Mouse (Mus musculus): ENCODE data around the gene Trim42. TPM values are rescaled to one million over a fixed set of nuclear protein-coding genes. Genes with fewer than 3 reads are reported as not detected.
A peak's percentile ranks its signal among the peaks of the same experiment; 100 is the strongest.

Gene Trim42
- total and polyA plus RNA-seq, 2 experiments from 2014 or later, result 0.05 TPM; not detected in 1

DNA sequence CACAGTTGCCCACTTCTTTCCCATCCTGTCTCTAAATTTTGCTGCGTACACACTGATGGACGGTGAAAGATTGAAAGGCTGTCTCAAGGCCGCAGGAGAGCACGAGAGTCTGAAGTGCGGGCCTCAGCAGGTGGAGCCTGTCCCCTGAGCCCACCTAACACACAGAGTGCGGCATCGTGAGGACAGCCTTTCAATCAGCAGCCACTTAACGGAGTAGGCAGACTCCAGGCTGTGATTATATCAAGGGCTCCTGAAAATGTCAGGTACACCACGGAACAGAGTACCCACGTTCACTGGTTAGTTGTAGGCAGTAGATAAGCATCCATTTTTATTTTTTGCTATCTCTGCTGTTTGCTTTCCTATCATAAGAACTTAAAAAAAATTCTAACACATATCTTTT is 47.6 kb downstream of the Trim42 start:
- Histone ChIP-seq H3K27ac (ENCODE audit: low read depth, low read length) (no peak overlapping the region), H3K9me3 (ENCODE audit: low read length) (no peaks in the 10 kb centered on the region), H3K36me3 (ENCODE audit: insufficient read depth) (no peaks in the 10 kb centered on the region), H3K4me2 (ENCODE audit: low read depth) (no peak overlapping the region), H3K9ac (no peak overlapping the region), H3K27me3 (ENCODE audit: insufficient read depth, low read length) (no peaks in the 10 kb centered on the region), H3K4me1 (ENCODE audit: insufficient read depth) (no peaks in the 10 kb centered on the region), H3K4me3 (ENCODE audit: low read depth, low read length) (no peak overlapping the region)
- WGBS, result 73% methylated on average over 10 of the region's 10 CpGs
- DNase-seq (no peak), ATAC-seq (no peak)
- TF ChIP-seq CTCF (IDR thresholded peaks at IDR 0.05; ENCODE audit: low read depth), result no peak

DNA sequence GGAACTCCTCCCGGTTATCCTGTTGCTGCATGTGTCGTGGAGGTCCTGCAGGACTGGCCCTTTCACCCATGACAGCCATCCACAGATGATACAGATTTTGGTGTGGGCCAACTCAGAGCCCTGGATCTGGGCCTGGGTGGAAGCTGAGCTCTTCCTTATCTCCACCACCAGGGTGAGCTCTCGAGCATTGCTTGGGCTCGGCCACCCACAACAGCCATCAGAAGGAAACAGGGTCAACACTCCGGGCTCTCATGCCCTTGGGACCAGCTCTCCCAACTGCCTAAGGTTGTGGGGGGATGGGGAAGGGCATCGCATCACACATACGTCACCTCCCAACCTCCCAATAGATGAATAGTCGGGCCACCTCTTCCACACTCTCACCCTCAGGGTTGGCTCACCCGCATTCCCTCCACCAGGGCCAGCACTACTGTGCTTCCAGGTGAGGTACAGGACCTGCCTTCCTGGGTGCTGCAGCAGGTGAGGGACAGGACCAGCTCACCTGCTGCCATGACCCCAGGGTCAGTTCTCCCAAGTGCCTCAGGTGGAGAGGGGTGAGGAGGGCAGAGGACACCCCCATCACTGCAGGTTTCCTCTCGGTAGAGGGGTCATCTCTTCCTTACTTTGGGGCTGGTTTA is 54.2 kb downstream of the Trim42 start:
- no peak for DNase-seq
- H3K9ac ChIP-seq, result no peak overlapping the region
- 73% methylated on average over 10 of the region's 10 CpGs for WGBS
- H3K27me3 ChIP-seq (ENCODE audit: insufficient read depth, low read length), result no peaks in the 10 kb centered on the region
- no peaks in the 10 kb centered on the region for H3K4me1 ChIP-seq (ENCODE audit: insufficient read depth)
- TF ChIP-seq CTCF (IDR thresholded peaks at IDR 0.05; ENCODE audit: low read depth), result peak; percentile 42
- H3K4me3 ChIP-seq (ENCODE audit: low read depth, low read length), result no peak overlapping the region
- no peak overlapping the region for H3K4me2 ChIP-seq (ENCODE audit: low read depth)
- no peaks in the 10 kb centered on the region for H3K9me3 ChIP-seq (ENCODE audit: low read length)
- no peak overlapping the region for H3K27ac ChIP-seq (ENCODE audit: low read depth, low read length)
- H3K36me3 ChIP-seq (ENCODE audit: insufficient read depth), result no peaks in the 10 kb centered on the region
- no peak for ATAC-seq

DNA sequence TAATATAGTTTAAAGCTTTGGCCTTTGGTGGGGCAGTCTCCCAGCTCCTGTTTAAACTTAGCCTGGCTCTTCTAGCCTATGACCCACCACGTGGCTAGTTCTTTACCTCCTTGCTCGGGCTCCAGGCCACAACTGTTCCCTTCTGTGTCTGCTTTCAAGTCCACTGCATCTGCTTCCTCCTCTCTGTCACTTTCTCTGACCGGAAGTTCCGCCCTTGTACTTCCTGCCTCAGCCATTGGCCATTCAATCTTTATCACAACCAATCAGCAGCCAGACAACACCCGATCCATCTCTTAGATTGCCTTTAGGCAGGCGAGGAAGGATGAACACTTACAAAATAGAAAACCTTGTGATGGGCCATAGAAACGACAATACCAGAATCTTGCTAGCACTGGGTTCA is 58.1 kb downstream of the Trim42 start:
- 87% methylated on average over 7 of the region's 7 CpGs for WGBS
- no peaks in the 10 kb centered on the region for H3K9me3 ChIP-seq (ENCODE audit: low read length)
- ATAC-seq, result no peak
- DNase-seq, result no peak
- no peak overlapping the region for H3K4me3 ChIP-seq (ENCODE audit: low read depth, low read length)
- TF ChIP-seq CTCF (IDR thresholded peaks at IDR 0.05; ENCODE audit: low read depth), result no peak
- H3K27ac ChIP-seq (ENCODE audit: low read depth, low read length), result no peak overlapping the region
- no peaks in the 10 kb centered on the region for H3K36me3 ChIP-seq (ENCODE audit: insufficient read depth)
- H3K4me2 ChIP-seq (ENCODE audit: low read depth), result no peak overlapping the region
- H3K4me1 ChIP-seq (ENCODE audit: insufficient read depth), result no peaks in the 10 kb centered on the region
- no peaks in the 10 kb centered on the region for H3K27me3 ChIP-seq (ENCODE audit: insufficient read depth, low read length)
- H3K9ac ChIP-seq, result no peak overlapping the region

DNA sequence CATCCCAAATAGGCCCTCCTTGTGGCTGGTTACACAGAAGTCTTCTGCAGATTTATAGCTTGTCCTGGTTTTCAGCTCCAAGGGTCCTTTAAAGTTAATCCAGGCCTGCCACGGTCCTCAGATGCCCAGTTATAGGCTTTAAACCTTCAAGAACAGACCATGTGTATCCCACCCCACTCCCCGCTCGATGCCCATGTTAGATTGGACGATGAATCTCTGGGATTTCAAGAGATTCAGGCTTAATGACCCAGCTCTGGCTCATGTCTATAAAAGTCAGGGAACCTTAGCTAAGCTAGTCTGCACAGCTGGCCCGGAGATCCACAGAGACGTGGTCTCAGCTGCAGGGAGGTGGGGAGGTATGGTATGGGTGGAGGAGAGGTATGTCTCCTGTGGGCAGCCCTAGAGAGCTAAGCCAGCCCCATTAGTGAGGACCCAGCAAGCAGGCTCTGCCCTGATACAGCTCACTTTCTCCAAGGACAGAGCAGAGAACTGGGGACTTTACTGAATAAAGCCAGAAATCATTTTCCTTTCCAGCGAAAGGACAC is 60.2 kb downstream of the Trim42 start:
- Histone ChIP-seq H3K27me3 (ENCODE audit: insufficient read depth, low read length) (no peaks in the 10 kb centered on the region), H3K4me2 (ENCODE audit: low read depth) (no peak overlapping the region), H3K4me3 (ENCODE audit: low read depth, low read length) (no peak overlapping the region), H3K9me3 (ENCODE audit: low read length) (no peaks in the 10 kb centered on the region), H3K27ac (ENCODE audit: low read depth, low read length) (no peak overlapping the region), H3K4me1 (ENCODE audit: insufficient read depth) (no peaks in the 10 kb centered on the region), H3K9ac (no peak overlapping the region), H3K36me3 (ENCODE audit: insufficient read depth) (no peaks in the 10 kb centered on the region)
- 92% methylated on average over 7 of the region's 7 CpGs for WGBS
- no peak for TF ChIP-seq CTCF (IDR thresholded peaks at IDR 0.05; ENCODE audit: low read depth)
- ATAC-seq (no peak), DNase-seq (no peak)

DNA sequence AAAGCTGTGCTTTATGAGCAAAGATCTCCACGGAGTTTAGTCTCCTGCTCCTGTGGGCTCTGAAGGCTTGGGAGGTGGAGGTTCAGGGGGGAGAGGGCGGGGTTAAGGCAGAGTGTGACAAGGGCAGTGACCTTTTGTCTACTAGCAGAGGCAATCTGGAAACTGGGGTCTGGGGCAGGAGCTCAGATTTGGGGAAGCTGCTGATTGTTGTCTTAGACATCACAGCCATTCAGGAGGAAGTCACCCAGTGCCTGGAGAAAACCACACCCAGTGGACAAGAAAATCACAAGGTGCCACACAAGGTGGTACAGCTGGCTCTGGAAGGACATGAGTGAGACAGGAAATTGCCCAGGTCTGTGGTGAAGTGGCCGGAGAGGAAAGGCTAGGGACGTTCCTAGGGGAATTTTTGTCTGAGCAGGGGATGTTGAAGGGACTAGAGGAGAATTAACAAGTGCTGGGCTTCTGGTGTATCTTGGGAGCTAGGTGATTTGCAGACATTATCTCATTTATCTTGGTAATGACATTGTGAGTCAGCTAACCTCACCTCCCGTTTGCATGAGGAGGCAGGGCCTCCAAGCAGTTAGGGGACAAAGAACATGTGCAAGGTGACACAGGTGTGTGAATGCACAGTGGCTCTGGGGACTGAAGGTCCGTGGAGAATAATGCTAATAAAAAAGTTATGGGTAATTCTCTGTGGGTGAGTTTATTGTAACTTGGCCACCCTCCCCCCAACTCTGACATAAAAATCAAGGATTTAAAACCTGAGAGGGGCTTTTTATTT is 61.9 kb downstream of the Trim42 start:
- no peak for TF ChIP-seq CTCF (IDR thresholded peaks at IDR 0.05; ENCODE audit: low read depth)
- DNase-seq (no peak), ATAC-seq (no peak)
- H3K36me3 ChIP-seq (ENCODE audit: insufficient read depth), result no peaks in the 10 kb centered on the region
- H3K9me3 ChIP-seq (ENCODE audit: low read length), result no peaks in the 10 kb centered on the region
- H3K4me2 ChIP-seq (ENCODE audit: low read depth), result no peak overlapping the region
- no peak overlapping the region for H3K27ac ChIP-seq (ENCODE audit: low read depth, low read length)
- no peak overlapping the region for H3K9ac ChIP-seq
- no peaks in the 10 kb centered on the region for H3K4me1 ChIP-seq (ENCODE audit: insufficient read depth)
- WGBS, result 59% methylated on average over 6 of the region's 6 CpGs
- no peak overlapping the region for H3K4me3 ChIP-seq (ENCODE audit: low read depth, low read length)
- no peaks in the 10 kb centered on the region for H3K27me3 ChIP-seq (ENCODE audit: insufficient read depth, low read length)

Data from forebrain, postnatal 0 days (tissue).